Mouse (Mus musculus) Patski (cell line): ENCODE results near the gene Emilin3. TPM values are rescaled to one million over a fixed set of nuclear protein-coding genes. Genes with fewer than 3 reads are reported as not detected.

Experiments
- ATAC-seq: fragments of 100-300 bp; one replicate; pipeline ENCODE4 v1.8.0; 2021
- CTCF ChIA-PET: fragments of 350-600 bp; sonication (Branson Sonifier 250); formaldehyde crosslinking; loops from one replicate; lab custom pipeline; 2022; ENCODE audit warnings: inconsistent platforms; lab: Charles Lee
- POLR2A ChIA-PET: fragments of 350-600 bp; sonication (Branson Sonifier 250); formaldehyde crosslinking; loops from one replicate; lab custom pipeline; 2022; ENCODE audit warnings: antibody characterized with exemption, inconsistent platforms; lab: Charles Lee
- DNase-seq: peaks from one replicate; pipeline ENCODE4 v3.0.0-alpha.2; 2011; ENCODE audit warnings: low read depth, low spot score
- H3K27me3 ChIP-seq: fragments of 371-371 bp; one replicate; pipeline ENCODE4 v1.5.1; 2021
- CTCF ChIP-seq: fragments of 100-300 bp; IDR thresholded peaks from one replicate; pipeline ENCODE4 v1.5.1; 2021
- in situ Hi-C: fragments of 300-500 bp; cut with MboI; formaldehyde crosslinking; loops from 3 replicates; pipeline ENCODE4 v1.11.1; 2018; ENCODE audit warnings: low pct_unique_long_range_greater_than_20kb, mixed read lengths
- polyA plus RNA-seq: library from polyadenylated mRNA; unstranded; gene quantifications from one replicate; pipeline ENCODE4 v1.2.3, GENCODE M21; 2021

Gene Emilin3
- polyA plus RNA-seq, 1 experiment from 2014 or later = not detected

DNA sequence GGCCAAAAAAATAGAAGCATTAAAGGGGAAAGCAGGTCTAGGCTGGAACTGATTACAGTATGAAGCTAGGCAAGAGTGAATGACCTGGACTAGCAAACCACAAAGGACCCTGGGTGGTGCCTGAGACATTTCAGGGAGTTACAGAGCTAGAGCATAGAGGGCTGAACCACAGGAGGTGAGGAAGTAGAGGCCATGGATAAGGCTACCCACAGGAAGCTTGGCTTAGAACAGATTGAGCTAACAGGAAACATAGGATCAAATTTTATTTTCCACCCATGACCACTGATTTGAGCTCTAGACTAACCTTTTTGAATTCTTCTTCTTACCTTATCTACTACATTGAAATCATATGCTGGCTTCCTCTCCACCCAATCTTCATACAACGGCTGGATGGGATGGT, 51.8 kb downstream of the Emilin3 start:
- ATAC-seq (no peak), DNase-seq (no peak)
- CTCF ChIA-PET = interaction anchor here (0.8 to 2.3 kb wide), 6 partner anchors 9 to 50 kb away, joined by 3 to 7 read pairs (median 4); no protein-coding TSS in a partner anchor
- no peaks in the 10 kb centered on the region for H3K27me3 ChIP-seq
- in situ Hi-C loops = no loop called here
- POLR2A ChIA-PET = interaction anchor here (1.3 kb wide), 1 partner anchor 9 kb away, joined by 3 read pairs; no protein-coding TSS in a partner anchor
- no peak for TF ChIP-seq CTCF

Other genes starting within 250 kb of the Emilin3 start
- gene Plcg1, start 181.0 kb downstream of the Emilin3 start, polyA plus RNA-seq = 75.9 TPM
- gene Zhx3, start 39.3 kb downstream of the Emilin3 start, polyA plus RNA-seq = 14.6 TPM
- gene Lpin3, start 31.7 kb downstream of the Emilin3 start, polyA plus RNA-seq = 2.3 TPM
- gene Chd6, start 196.7 kb upstream of the Emilin3 start, polyA plus RNA-seq = 23.2 TPM